Mouse (Mus musculus): ENCODE data around the gene Itga2b. TPM values are rescaled to one million over a fixed set of nuclear protein-coding genes. Genes with fewer than 3 reads are reported as not detected.
A peak's percentile ranks its signal among the peaks of the same experiment; 100 is the strongest.
"Not testable (repeated sequence)": the region's sequence is repeated elsewhere in the genome, so short reads cannot be mapped to it uniquely, and the experiment has no call there.

Itga2b gene
- polyA plus RNA-seq, 1 experiment from 2014 or later, result 9.1 TPM

DNA sequence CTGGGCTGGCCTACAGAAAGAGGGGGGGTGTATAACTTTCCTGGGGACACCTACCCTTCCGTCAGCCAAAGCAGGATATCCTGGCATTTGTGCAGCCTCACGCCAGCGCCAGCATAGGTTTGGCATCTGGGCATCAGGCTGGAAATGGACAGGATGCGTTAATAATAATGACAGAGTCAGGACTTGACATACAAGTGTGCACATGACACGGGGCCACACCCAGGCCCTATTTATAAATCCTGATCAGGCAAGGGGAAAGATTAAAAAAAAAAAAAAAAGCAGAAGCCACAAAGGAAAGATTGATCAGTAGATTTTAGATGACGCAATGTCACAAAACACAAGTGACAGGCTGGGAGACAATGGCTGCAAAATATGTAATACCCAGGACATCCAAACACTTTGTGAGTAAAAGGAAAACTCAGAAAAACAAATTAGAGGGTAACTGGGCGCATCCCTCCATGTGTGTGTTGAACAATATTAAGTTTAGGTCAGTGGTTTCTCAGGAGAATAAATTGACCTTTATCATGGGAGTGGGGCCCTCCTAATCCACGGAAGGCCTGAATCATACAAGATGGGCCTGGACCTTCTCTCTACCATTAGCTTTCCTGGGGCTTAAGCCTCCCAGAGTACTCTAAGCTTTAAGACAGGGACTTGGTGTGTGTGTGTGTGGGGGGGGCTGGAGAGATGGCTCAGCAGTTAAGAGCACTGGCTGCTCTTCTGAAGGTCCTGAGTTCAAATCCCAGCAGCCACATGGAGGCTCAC is 44.2 kb downstream of the Itga2b start:
- H3K4me1 ChIP-seq, result peaks cover 8% of the 10 kb centered on the region; the same call in 1 of the 2 replicates
- 76% methylated on average over 8 of the region's 8 CpGs for WGBS

GRCm38 (mm10) chr11:102424666-102425065 is 45.3 kb downstream of the Itga2b start:
- no peak overlapping the region for H3K27ac ChIP-seq (replicated peaks)
- no peaks in the 10 kb centered on the region for H3K27me3 ChIP-seq
- no peaks in the 10 kb centered on the region for H3K9me3 ChIP-seq (replicated peaks)
- no peak overlapping the region for H3K9ac ChIP-seq
- H3K4me3 ChIP-seq (replicated peaks), result no peak overlapping the region
- no peaks in the 10 kb centered on the region for H3K36me3 ChIP-seq
- WGBS, result 70% methylated on average over 6 of the region's 6 CpGs
- H3K4me2 ChIP-seq (replicated peaks), result no peak overlapping the region
- no peak for ATAC-seq (ENCODE audit: insufficient number of reproducible peaks, low FRiP score, low TSS enrichment, low read depth)
- peaks cover 5% of the 10 kb centered on the region; the same call in 1 of the 2 replicates for H3K4me1 ChIP-seq

More for the DNA sequence above, 44.2 kb downstream of the Itga2b start:
- Histone ChIP-seq H3K4me3 (replicated peaks) (no peak overlapping the region), H3K36me3 (no peaks in the 10 kb centered on the region), H3K9ac (no peak overlapping the region), H3K9me3 (replicated peaks) (no peaks in the 10 kb centered on the region), H3K27me3 (no peaks in the 10 kb centered on the region), H3K4me2 (replicated peaks) (no peak overlapping the region), H3K27ac (replicated peaks) (0 out of 2 replicates have a peak overlapping the region, but pooled peaks have one; percentile 17)
- no peak for ATAC-seq (ENCODE audit: insufficient number of reproducible peaks, low FRiP score, low TSS enrichment, low read depth)

DNA sequence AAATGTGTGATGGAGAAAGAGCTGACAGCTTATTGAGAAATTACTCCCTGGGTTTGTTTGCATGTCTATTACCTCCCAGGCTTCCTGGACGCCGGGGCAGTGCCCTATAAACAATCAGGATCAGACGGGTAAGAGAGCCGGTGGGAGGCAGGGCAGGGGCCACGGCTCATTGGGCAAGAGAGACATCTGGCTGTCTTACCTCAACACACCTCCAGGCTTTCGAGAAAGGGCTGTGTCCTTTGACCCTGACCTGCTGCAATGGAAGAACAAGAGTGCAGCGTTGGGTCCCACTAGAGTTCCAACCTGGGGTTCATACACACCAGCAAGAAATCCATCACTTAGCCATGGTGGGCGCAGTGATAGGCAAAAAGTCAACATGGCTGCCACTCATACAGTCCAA is 48.4 kb downstream of the Itga2b start:
- Histone ChIP-seq H3K9me3 (replicated peaks) (no peaks in the 10 kb centered on the region), H3K27ac (replicated peaks) (no peak overlapping the region), H3K4me1 (no peaks in the 10 kb centered on the region), H3K27me3 (no peaks in the 10 kb centered on the region), H3K4me3 (replicated peaks) (no peak overlapping the region), H3K9ac (no peak overlapping the region), H3K36me3 (no peaks in the 10 kb centered on the region), H3K4me2 (replicated peaks) (no peak overlapping the region)
- no peak for ATAC-seq (ENCODE audit: insufficient number of reproducible peaks, low FRiP score, low TSS enrichment, low read depth)
- 64% methylated on average over 8 of the region's 8 CpGs for WGBS

GRCm38 (mm10) chr11:102418887-102419286 is 51.0 kb downstream of the Itga2b start:
- Histone ChIP-seq H3K9ac (no peak overlapping the region), H3K9me3 (replicated peaks) (no peaks in the 10 kb centered on the region), H3K4me1 (no peaks in the 10 kb centered on the region), H3K27me3 (no peaks in the 10 kb centered on the region), H3K4me2 (replicated peaks) (no peak overlapping the region), H3K27ac (replicated peaks) (no peak overlapping the region), H3K4me3 (replicated peaks) (no peak overlapping the region), H3K36me3 (no peaks in the 10 kb centered on the region)
- no peak for ATAC-seq (ENCODE audit: insufficient number of reproducible peaks, low FRiP score, low TSS enrichment, low read depth)

GRCm38 (mm10) chr11:102417160-102417559 is 52.8 kb downstream of the Itga2b start:
- Histone ChIP-seq H3K4me1 (no peaks in the 10 kb centered on the region), H3K4me2 (replicated peaks) (no peak overlapping the region), H3K4me3 (replicated peaks) (no peak overlapping the region), H3K9me3 (replicated peaks) (no peaks in the 10 kb centered on the region), H3K9ac (no peak overlapping the region), H3K27ac (replicated peaks) (no peak overlapping the region), H3K36me3 (no peaks in the 10 kb centered on the region), H3K27me3 (no peaks in the 10 kb centered on the region)
- no peak for ATAC-seq (ENCODE audit: insufficient number of reproducible peaks, low FRiP score, low TSS enrichment, low read depth)
- 66% methylated on average over 1 of the region's 1 CpGs for WGBS

GRCm38 (mm10) chr11:102415034-102415802 is 54.7 kb downstream of the Itga2b start:
- ATAC-seq (ENCODE audit: insufficient number of reproducible peaks, low FRiP score, low TSS enrichment, low read depth), result no peak
- no peaks in the 10 kb centered on the region for H3K9me3 ChIP-seq (replicated peaks)
- H3K4me3 ChIP-seq (replicated peaks), result no peak overlapping the region
- H3K27me3 ChIP-seq, result no peaks in the 10 kb centered on the region
- H3K4me1 ChIP-seq, result peaks cover 5% of the 10 kb centered on the region
- H3K27ac ChIP-seq (replicated peaks), result no peak overlapping the region
- no peaks in the 10 kb centered on the region for H3K36me3 ChIP-seq
- H3K4me2 ChIP-seq (replicated peaks), result no peak overlapping the region
- H3K9ac ChIP-seq, result no peak overlapping the region
- 67% methylated on average over 10 of the region's 10 CpGs for WGBS

GRCm38 (mm10) chr11:102413059-102413458 is 56.9 kb downstream of the Itga2b start:
- ATAC-seq (ENCODE audit: insufficient number of reproducible peaks, low FRiP score, low TSS enrichment, low read depth), result no peak
- no peak overlapping the region for H3K27ac ChIP-seq (replicated peaks)
- no peaks in the 10 kb centered on the region for H3K9me3 ChIP-seq (replicated peaks)
- peaks cover 19% of the 10 kb centered on the region for H3K4me1 ChIP-seq
- 76% methylated on average over 8 of the region's 8 CpGs for WGBS
- no peaks in the 10 kb centered on the region for H3K36me3 ChIP-seq
- no peaks in the 10 kb centered on the region for H3K27me3 ChIP-seq
- H3K9ac ChIP-seq, result no peak overlapping the region
- no peak overlapping the region for H3K4me2 ChIP-seq (replicated peaks)
- no peak overlapping the region for H3K4me3 ChIP-seq (replicated peaks)

DNA sequence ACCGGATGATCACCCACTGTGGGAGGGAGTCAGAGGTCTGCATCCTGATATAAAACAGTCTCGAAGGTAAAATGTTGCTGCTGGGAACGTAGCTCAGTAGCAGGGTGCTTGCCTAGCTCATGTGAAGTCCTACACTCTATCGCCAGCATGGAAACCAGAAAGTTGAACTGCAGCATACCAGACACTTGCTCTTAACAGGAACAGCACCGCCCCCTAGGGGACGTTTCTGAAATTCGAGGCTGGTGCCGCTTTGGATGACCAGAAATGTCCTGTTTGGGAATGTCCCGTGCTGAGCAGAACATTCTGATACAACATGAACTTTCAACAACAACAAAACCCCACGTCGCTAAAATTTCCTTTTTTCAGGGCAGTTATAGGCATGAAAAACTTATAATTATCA is 58.2 kb downstream of the Itga2b start:
- ATAC-seq (ENCODE audit: insufficient number of reproducible peaks, low FRiP score, low TSS enrichment, low read depth), result no peak
- no peaks in the 10 kb centered on the region for H3K36me3 ChIP-seq
- H3K27ac ChIP-seq (replicated peaks), result no peak overlapping the region
- no peak overlapping the region for H3K4me3 ChIP-seq (replicated peaks)
- no peaks in the 10 kb centered on the region for H3K27me3 ChIP-seq
- H3K4me1 ChIP-seq, result peaks cover 24% of the 10 kb centered on the region
- no peak overlapping the region for H3K4me2 ChIP-seq (replicated peaks)
- no peak overlapping the region for H3K9ac ChIP-seq
- 5% methylated on average over 11 of the region's 11 CpGs for WGBS
- H3K9me3 ChIP-seq (replicated peaks), result no peaks in the 10 kb centered on the region

- H3K4me3 ChIP-seq (replicated peaks), result no peak overlapping the region
- H3K36me3 ChIP-seq, result no peaks in the 10 kb centered on the region
- no peak overlapping the region for H3K27ac ChIP-seq (replicated peaks)
- H3K9me3 ChIP-seq (replicated peaks), result no peaks in the 10 kb centered on the region
- peaks cover 31% of the 10 kb centered on the region for H3K4me1 ChIP-seq
- ATAC-seq (ENCODE audit: insufficient number of reproducible peaks, low FRiP score, low TSS enrichment, low read depth), result no peak
- 67% methylated on average over 3 of the region's 3 CpGs for WGBS
- no peak overlapping the region for H3K4me2 ChIP-seq (replicated peaks)
- no peak overlapping the region for H3K9ac ChIP-seq
- H3K27me3 ChIP-seq, result no peaks in the 10 kb centered on the region
Measured at GRCm38 (mm10) chr11:102411061-102411460, 58.9 kb downstream of the Itga2b start.

DNA sequence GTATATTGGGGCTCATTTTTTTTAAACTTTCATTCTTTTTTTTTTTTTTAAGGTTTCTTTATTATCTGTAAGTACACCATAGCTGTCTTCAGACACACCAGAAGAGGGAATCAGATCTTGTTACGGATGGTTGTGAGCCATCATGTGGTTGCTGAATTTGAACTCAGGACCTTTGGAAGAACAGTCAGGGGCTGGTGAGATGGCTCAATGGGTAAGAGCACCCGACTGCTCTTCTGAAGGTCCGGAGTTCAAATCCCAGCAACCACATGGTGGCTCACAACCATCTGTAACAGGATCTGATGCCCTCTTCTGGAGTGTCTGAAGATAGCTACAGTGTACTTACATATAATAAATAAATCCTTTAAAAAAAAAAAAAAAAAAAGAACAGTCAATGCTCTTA is 59.6 kb downstream of the Itga2b start:
- 89% methylated on average over 3 of the region's 3 CpGs for WGBS
- H3K27ac ChIP-seq (replicated peaks); ATAC-seq (ENCODE audit: insufficient number of reproducible peaks, low FRiP score, low TSS enrichment, low read depth): not testable (repeated sequence)

DNA sequence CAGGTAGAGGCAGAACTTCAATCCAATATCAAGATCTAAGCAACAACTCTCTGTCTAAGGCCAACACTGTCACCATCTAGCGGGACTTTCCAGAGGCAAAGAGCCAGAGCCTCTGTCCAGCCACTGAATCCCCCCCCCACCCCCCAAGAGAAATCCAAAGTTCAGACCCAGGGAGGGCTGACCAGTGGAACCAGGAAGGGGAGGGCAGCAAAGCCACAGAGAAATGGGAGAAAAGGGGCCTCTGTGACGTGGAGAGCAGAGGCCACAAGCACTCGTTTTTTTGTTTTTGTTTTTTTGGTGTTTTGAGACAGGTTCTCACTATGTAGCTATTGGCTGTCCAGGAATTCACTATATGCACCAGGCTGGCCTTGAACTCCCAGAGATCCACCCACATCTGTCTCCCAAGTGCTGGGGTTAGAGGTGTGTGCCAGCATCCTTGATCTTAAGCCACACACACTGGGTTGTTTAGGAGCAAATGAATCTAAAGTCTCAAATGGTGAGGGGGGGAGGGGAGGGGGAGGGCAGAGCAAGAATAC is 60.1 kb downstream of the Itga2b start:
- 72% methylated on average over 3 of the region's 3 CpGs for WGBS
- Histone ChIP-seq H3K4me1 (peaks cover 42% of the 10 kb centered on the region), H3K9ac (no peak overlapping the region), H3K4me3 (replicated peaks) (no peak overlapping the region), H3K27me3 (no peaks in the 10 kb centered on the region), H3K36me3 (peaks cover under 1% of the 10 kb centered on the region; the same call in 1 of the 2 replicates), H3K9me3 (replicated peaks) (no peaks in the 10 kb centered on the region), H3K4me2 (replicated peaks) (no peak overlapping the region), H3K27ac (replicated peaks) (no peak overlapping the region)
- no peak for ATAC-seq (ENCODE audit: insufficient number of reproducible peaks, low FRiP score, low TSS enrichment, low read depth)

More for the DNA sequence above, 59.6 kb downstream of the Itga2b start:
- not testable (repeated sequence) for H3K27me3 ChIP-seq; H3K4me2 ChIP-seq (replicated peaks); H3K9me3 ChIP-seq (replicated peaks); H3K9ac ChIP-seq; H3K4me3 ChIP-seq (replicated peaks); H3K36me3 ChIP-seq
- H3K4me1 ChIP-seq, result peaks cover 38% of the 10 kb centered on the region
